Mouse (Mus musculus) lung, postnatal 0 days (tissue): ENCODE data around the gene Tbc1d1. TPM values are rescaled to one million over a fixed set of nuclear protein-coding genes. Genes with fewer than 3 reads are reported as not detected.

Experiments
- ATAC-seq: fragments of 200-750 bp; cut with Nextera tagmentation; 2 replicates; pipeline ENCODE4 v1.8.0; 2017; ENCODE audit warnings: moderate library complexity
- DNase-seq: peaks from one replicate; pipeline ENCODE4 v3.0.0-alpha.2; 2016; ENCODE audit warnings: low spot score
- H3K27ac ChIP-seq: fragments of 300-500 bp; sonication (generic); 2 replicates; pipeline ENCODE4 v1.5.1; 2014; ENCODE audit warnings: antibody characterized with exemption, mild to moderate bottlenecking, low read length, mixed read lengths
- H3K27me3 ChIP-seq: fragments of 300-500 bp; sonication (generic); replicated peaks from 2 replicates; pipeline ENCODE4 v1.6.1; 2014; ENCODE audit warnings: low read length, mixed read lengths; ENCODE audit not compliant: insufficient read depth
- H3K36me3 ChIP-seq: fragments of 300-500 bp; sonication (generic); 2 replicates; pipeline ENCODE4 v1.6.1; 2014; ENCODE audit warnings: low read length, mixed read lengths; ENCODE audit not compliant: insufficient read depth
- H3K4me1 ChIP-seq: fragments of 300-500 bp; sonication (generic); 2 replicates; pipeline ENCODE4 v1.6.1; 2014; ENCODE audit warnings: antibody characterized with exemption, low read depth, low read length, mixed read lengths; ENCODE audit not compliant: insufficient read depth
- H3K4me2 ChIP-seq: fragments of 300-500 bp; sonication (generic); replicated peaks from 2 replicates; pipeline ENCODE4 v1.6.1; 2014; ENCODE audit warnings: low read depth, mild to moderate bottlenecking, low read length, moderate library complexity, mixed read lengths
- H3K4me3 ChIP-seq: fragments of 300-500 bp; sonication (generic); 2 replicates; pipeline ENCODE4 v1.5.1; 2014; ENCODE audit warnings: low read depth, low read length
- H3K9ac ChIP-seq: fragments of 300-500 bp; sonication (generic); replicated peaks from 2 replicates; pipeline ENCODE4 v1.6.1; 2014; ENCODE audit warnings: low read depth, mild to moderate bottlenecking
- H3K9me3 ChIP-seq: fragments of 300-500 bp; sonication (generic); 2 replicates; pipeline ENCODE4 v1.6.1; 2016; ENCODE audit warnings: low read length, mixed read lengths
- CTCF ChIP-seq: IDR thresholded peaks from 2 replicates; pipeline ENCODE4 v1.5.1; 2016; ENCODE audit warnings: antibody characterized with exemption, mild to moderate bottlenecking
- EP300 ChIP-seq: IDR thresholded peaks from 2 replicates; pipeline ENCODE4 v1.6.1; 2016; ENCODE audit warnings: antibody characterized with exemption, mild to moderate bottlenecking, control low read depth
- WGBS: fragments of 180-500 bp; shearing (Covaris S2); extraction: QIAGEN DNeasy Blood & Tissue Kit; methylation state at CpG from one replicate; pipeline ENCODE4 v1.1.7; 2014; 5-methylcytosine and 5-hydroxymethylcytosine counted together
- polyA plus RNA-seq: library from polyadenylated mRNA; unstranded; fragments of >200 nt; fragmentation: Nextera tagmentation; extraction: Ambion mirVana; gene quantifications from 2 replicates; pipeline ENCODE4 v1.2.1, GENCODE M21; 2015

Tbc1d1 gene
- 15.3 and 18.0 TPM in 2 replicates for polyA plus RNA-seq

GRCm38 (mm10) chr5:64155861-64156550, at the start of gene Tbc1d1:
Gene Tbc1d1 (plus strand): TSS chr5:64156305.
- peak; percentile 93 for TF ChIP-seq EP300
- no peak for TF ChIP-seq CTCF
- Histone ChIP-seq H3K9me3 (no peaks in the 10 kb centered on the region), H3K4me2 (peak within 1 kb of the TSS; percentile 43), H3K4me1 (0 out of 2 replicates have a peak, but pooled peaks cover 4% of the 10 kb centered on the region), H3K27me3 (no peaks in the 10 kb centered on the region), H3K4me3 (peak within 1 kb of the TSS; percentile 20; the same call in 1 of the 2 replicates), H3K27ac (peak within 1 kb of the TSS; percentile 91), H3K9ac (0 out of 2 replicates have a peak within 1 kb of the TSS, but pooled peaks have one; percentile 3), H3K36me3 (no peaks in the 10 kb centered on the region)
- WGBS: 13% methylated on average over 11 of the region's 11 CpGs
- peak; percentile 92 for ATAC-seq
- DNase-seq: peak; percentile 97

GRCm38 (mm10) chr5:64107596-64108289, 48.4 kb upstream of the Tbc1d1 start:
- no peak for ATAC-seq
- TF ChIP-seq CTCF: no peak
- no peak for TF ChIP-seq EP300
- Histone ChIP-seq H3K27ac (no peak overlapping the region), H3K9me3 (no peaks in the 10 kb centered on the region), H3K9ac (no peak overlapping the region), H3K36me3 (peaks cover 26% of the 10 kb centered on the region; the same call in 1 of the 2 replicates), H3K27me3 (no peaks in the 10 kb centered on the region), H3K4me1 (no peaks in the 10 kb centered on the region), H3K4me3 (no peak overlapping the region), H3K4me2 (no peak overlapping the region)
- no peak for DNase-seq
- 88% methylated on average over 11 of the region's 11 CpGs for WGBS

GRCm38 (mm10) chr5:64109217-64109616, 46.9 kb upstream of the Tbc1d1 start:
- Histone ChIP-seq H3K4me1 (no peaks in the 10 kb centered on the region), H3K4me2 (no peak overlapping the region), H3K9ac (no peak overlapping the region), H3K36me3 (peaks cover 29% of the 10 kb centered on the region; the same call in 1 of the 2 replicates), H3K9me3 (no peaks in the 10 kb centered on the region), H3K4me3 (no peak overlapping the region), H3K27ac (no peak overlapping the region), H3K27me3 (no peaks in the 10 kb centered on the region)
- WGBS: 49% methylated on average over 3 of the region's 3 CpGs
- ATAC-seq (no peak), DNase-seq (no peak)
- TF ChIP-seq CTCF (peak; percentile 55), EP300 (no peak)

- ATAC-seq (peak; percentile 54), DNase-seq (peak; percentile 28)
- WGBS: 66% methylated on average over 3 of the region's 3 CpGs
- no peak overlapping the region for H3K9ac ChIP-seq
- TF ChIP-seq EP300: no peak
- TF ChIP-seq CTCF: no peak
- no peak overlapping the region for H3K27ac ChIP-seq
- H3K4me2 ChIP-seq: no peak overlapping the region
- H3K9me3 ChIP-seq: peaks cover 4% of the 10 kb centered on the region; the same call in 1 of the 2 replicates
- H3K4me3 ChIP-seq: no peak overlapping the region
- peaks cover 40% of the 10 kb centered on the region for H3K36me3 ChIP-seq
- no peaks in the 10 kb centered on the region for H3K27me3 ChIP-seq
- H3K4me1 ChIP-seq: no peaks in the 10 kb centered on the region
Observed at GRCm38 (mm10) chr5:64112360-64112759, 43.7 kb upstream of the Tbc1d1 start.

- Histone ChIP-seq H3K9ac (no peak overlapping the region), H3K27ac (no peak overlapping the region), H3K4me2 (no peak overlapping the region), H3K4me3 (no peak overlapping the region), H3K9me3 (peaks cover 4% of the 10 kb centered on the region; the same call in 1 of the 2 replicates), H3K27me3 (no peaks in the 10 kb centered on the region), H3K4me1 (no peaks in the 10 kb centered on the region), H3K36me3 (peaks cover 31% of the 10 kb centered on the region)
- 97% methylated on average over 6 of the region's 6 CpGs for WGBS
- DNase-seq: no peak
- ATAC-seq: no peak
- TF ChIP-seq CTCF (no peak), EP300 (no peak)
Observed at GRCm38 (mm10) chr5:64114210-64114609, 41.9 kb upstream of the Tbc1d1 start.

- no peak overlapping the region for H3K4me3 ChIP-seq
- no peak overlapping the region for H3K4me2 ChIP-seq
- TF ChIP-seq EP300: no peak
- no peak for TF ChIP-seq CTCF
- no peak overlapping the region for H3K27ac ChIP-seq
- no peaks in the 10 kb centered on the region for H3K4me1 ChIP-seq
- peaks cover 27% of the 10 kb centered on the region for H3K36me3 ChIP-seq
- peaks cover 4% of the 10 kb centered on the region; the same call in 1 of the 2 replicates for H3K9me3 ChIP-seq
- no peaks in the 10 kb centered on the region for H3K27me3 ChIP-seq
- WGBS: 59% methylated on average over 1 of the region's 1 CpGs
- no peak overlapping the region for H3K9ac ChIP-seq
- no peak for DNase-seq
- no peak for ATAC-seq
Observed at GRCm38 (mm10) chr5:64117191-64117590, 38.9 kb upstream of the Tbc1d1 start.
